Mouse (Mus musculus) CH12.LX (cell line): Measurements from ENCODE around the gene 1810043G02Rik.
"Not testable (repeated sequence)": the region's sequence is repeated elsewhere in the genome, so short reads cannot be mapped to it uniquely, and the experiment has no call there.

Experiments
- CTCF ChIP-seq, 2 experiments: IDR thresholded peaks in 1 of 2; conservative IDR thresholded peaks in 1 of 2; 2 replicates each; pipeline ENCODE4 v1.5.1; 2011 to 2012; ENCODE audit warnings: low read depth in 2 of 2, low read length in 2 of 2, improper control_type of control experiment in 1 of 2, inconsistent platforms in 1 of 2, mild to moderate bottlenecking in 1 of 2, moderate library complexity in 1 of 2
- MAX ChIP-seq: IDR thresholded peaks from 2 replicates; pipeline ENCODE4 v1.6.1; 2011; ENCODE audit warnings: low read length, improper control_type of control experiment
- MYC ChIP-seq: IDR thresholded peaks from 2 replicates; pipeline ENCODE4 v1.6.1; 2011; ENCODE audit warnings: low read depth, mild to moderate bottlenecking, improper control_type of control experiment, low read length
- TCF12 ChIP-seq: IDR thresholded peaks from 2 replicates; pipeline ENCODE4 v1.6.1; 2014; ENCODE audit warnings: low read depth, mild to moderate bottlenecking, inconsistent platforms, low read length, improper control_type of control experiment
- USF1 ChIP-seq: IDR thresholded peaks from 2 replicates; pipeline ENCODE4 v1.6.1; 2014; ENCODE audit warnings: low read depth, mild to moderate bottlenecking, inconsistent platforms, low read length, improper control_type of control experiment

DNA sequence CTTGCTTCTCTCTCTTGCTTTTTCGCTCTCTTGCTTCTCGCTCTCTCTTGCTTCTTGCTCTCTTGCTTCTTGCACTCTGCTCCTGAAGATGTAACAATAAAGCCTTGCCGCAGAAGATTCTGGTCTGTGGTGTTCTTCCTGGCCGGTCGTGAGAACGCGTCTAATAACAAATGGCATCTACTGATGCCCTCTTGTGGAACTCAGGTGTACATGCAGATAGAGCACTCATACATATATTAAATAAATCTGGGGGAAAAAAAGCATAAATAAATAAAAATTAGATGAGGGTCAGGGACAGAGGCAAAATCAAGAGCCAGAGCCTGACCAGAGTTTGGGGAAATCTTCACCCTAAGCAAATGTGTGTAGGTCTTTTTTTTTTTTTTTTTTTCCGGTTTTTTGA, 47.1 kb downstream of the 1810043G02Rik start:
- TF ChIP-seq TCF12, MAX, MYC, USF1: not testable (repeated sequence)
- TF ChIP-seq CTCF (conservative IDR thresholded peaks at IDR 0.05 in 1 of 2, IDR thresholded peaks at IDR 0.05 in 1 of 2; ENCODE audit: low read depth in 2 of 2, low read length in 2 of 2) = peak in 1 of 2 experiments; percentile 56; a peak in 2 of 4 replicates
